Mouse (Mus musculus) adrenal gland, adult 8-10 months (tissue): ENCODE results near the gene Vmn1r35. TPM values are rescaled to one million over a fixed set of nuclear protein-coding genes. Genes with fewer than 3 reads are reported as not detected.
"Not testable (repeated sequence)": the region's sequence is repeated elsewhere in the genome, so short reads cannot be mapped to it uniquely, and the experiment has no call there.

Experiments used
- DNase-seq: peaks from one replicate; pipeline ENCODE4 v3.0.0; 2022
- total RNA-seq, 4 experiments: library from RNA; stranded (reverse); gene quantifications; 2 replicates each; pipeline ENCODE4 v1.2.4; 2022

The Vmn1r35 gene
- total RNA-seq, result not detected

GRCm38 (mm10) chr6:66685806-66686205 lies at the start of gene Vmn1r35:
Vmn1r35 (minus strand) TSS chr6:66685906.
- no peak for DNase-seq

- DNase-seq, result not testable (repeated sequence)
Observed at GRCm38 (mm10) chr6:66729082-66729481, 43.4 kb upstream of the Vmn1r35 start, which contains the start of gene Vmn1r37. Vmn1r37 (plus strand) TSS chr6:66729382.

- DNase-seq, result not testable (repeated sequence)
Observed at GRCm38 (mm10) chr6:66719068-66719467, 33.4 kb upstream of the Vmn1r35 start, which contains the start of gene Vmn1r36. Vmn1r36 (minus strand) TSS chr6:66719168.

GRCm38 (mm10) chr6:66713854-66714253 lies 28.1 kb upstream of the Vmn1r35 start:
- DNase-seq, result no peak

- DNase-seq, result no peak
Observed at GRCm38 (mm10) chr6:66708901-66709300, 23.2 kb upstream of the Vmn1r35 start.

GRCm38 (mm10) chr6:66643779-66644178 lies 41.9 kb downstream of the Vmn1r35 start, which contains the start of gene Vmn1r34:
Vmn1r34 (minus strand) TSS chr6:66643879.
- DNase-seq, result no peak

Other genes with a start within 250 kb of the Vmn1r35 start
- 1 to 10 TPM; 4.9 to 6.1 (median 5.2) TPM for gene Mad2l1, start 150.5 kb downstream of the Vmn1r35 start, total RNA-seq
- not detected for gene Vmn1r32, start 125.8 kb downstream of the Vmn1r35 start, total RNA-seq
- not detected for gene Vmn1r33, start 67.6 kb downstream of the Vmn1r35 start, total RNA-seq
- not detected for gene Vmn1r34, start 42.0 kb downstream of the Vmn1r35 start, total RNA-seq
- gene Vmn1r36, start 33.3 kb upstream of the Vmn1r35 start, total RNA-seq, result not detected
- not detected for gene Vmn1r37, start 43.5 kb upstream of the Vmn1r35 start, total RNA-seq
- not detected for gene Vmn1r38, start 96.7 kb upstream of the Vmn1r35 start, total RNA-seq
- gene Vmn1r39, start 124.7 kb upstream of the Vmn1r35 start, total RNA-seq, result not detected
- 10 to 100 TPM; 53.7 to 69.5 (median 59.3) TPM for gene Gng12, start 210.5 kb upstream of the Vmn1r35 start, total RNA-seq